Mouse (Mus musculus) right cerebral cortex, postnatal 14 days (tissue): ENCODE measurements around the gene Fam155a.
A peak's percentile ranks its signal among the peaks of the same experiment; 100 is the strongest.

Experiments used
- DNase-seq: peaks from one replicate; pipeline ENCODE4 v3.0.0; 2022

Fam155a gene

GRCm38 (mm10) chr8:9248109-9248821 lies 522.7 kb downstream of the Fam155a start:
- DNase-seq, result no peak

GRCm38 (mm10) chr8:9245994-9246393 lies 525.0 kb downstream of the Fam155a start:
- no peak for DNase-seq

DNA sequence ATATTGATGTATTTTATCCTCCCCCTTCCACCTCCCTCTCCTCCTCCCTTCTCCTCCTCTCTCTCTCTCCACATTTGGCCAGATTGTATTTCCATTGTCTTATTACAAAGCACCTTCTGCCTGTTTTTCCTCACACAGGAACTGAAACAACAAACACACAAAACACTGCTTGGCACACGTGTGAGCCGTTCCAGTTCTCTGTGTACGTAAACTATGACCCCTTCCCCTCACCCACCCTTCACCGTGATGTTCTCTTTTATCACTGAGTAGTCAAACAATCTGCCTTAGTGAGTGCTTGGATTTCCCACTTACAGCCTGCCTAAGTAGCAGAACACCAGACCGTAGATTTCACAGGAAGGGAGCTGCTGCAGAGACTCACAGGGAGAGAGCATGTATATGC lies 530.0 kb downstream of the Fam155a start:
- no peak for DNase-seq

DNA sequence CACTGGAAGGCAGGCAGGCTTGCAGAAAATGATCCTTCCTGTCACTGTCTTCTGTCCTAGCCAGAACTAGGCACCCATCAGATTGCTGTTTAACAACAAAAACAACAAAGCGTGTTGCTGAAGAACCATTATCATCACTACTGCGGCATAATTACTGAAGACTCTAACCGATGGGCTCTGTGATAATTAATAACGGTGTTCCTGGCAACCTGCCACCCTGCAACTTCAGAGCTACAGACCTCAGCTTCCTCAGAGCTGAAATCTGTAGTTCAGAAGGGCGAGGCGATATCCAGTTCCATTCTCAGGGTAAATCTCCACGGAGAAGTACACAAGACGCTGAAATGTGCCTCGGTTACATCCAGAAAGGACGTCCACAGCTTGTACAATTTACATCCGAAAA lies 531.2 kb downstream of the Fam155a start:
- DNase-seq, result no peak

GRCm38 (mm10) chr8:9238974-9239373 lies 532.0 kb downstream of the Fam155a start:
- DNase-seq, result no peak

GRCm38 (mm10) chr8:9233326-9233919 lies 537.5 kb downstream of the Fam155a start:
- DNase-seq, result peak; percentile 99

DNA sequence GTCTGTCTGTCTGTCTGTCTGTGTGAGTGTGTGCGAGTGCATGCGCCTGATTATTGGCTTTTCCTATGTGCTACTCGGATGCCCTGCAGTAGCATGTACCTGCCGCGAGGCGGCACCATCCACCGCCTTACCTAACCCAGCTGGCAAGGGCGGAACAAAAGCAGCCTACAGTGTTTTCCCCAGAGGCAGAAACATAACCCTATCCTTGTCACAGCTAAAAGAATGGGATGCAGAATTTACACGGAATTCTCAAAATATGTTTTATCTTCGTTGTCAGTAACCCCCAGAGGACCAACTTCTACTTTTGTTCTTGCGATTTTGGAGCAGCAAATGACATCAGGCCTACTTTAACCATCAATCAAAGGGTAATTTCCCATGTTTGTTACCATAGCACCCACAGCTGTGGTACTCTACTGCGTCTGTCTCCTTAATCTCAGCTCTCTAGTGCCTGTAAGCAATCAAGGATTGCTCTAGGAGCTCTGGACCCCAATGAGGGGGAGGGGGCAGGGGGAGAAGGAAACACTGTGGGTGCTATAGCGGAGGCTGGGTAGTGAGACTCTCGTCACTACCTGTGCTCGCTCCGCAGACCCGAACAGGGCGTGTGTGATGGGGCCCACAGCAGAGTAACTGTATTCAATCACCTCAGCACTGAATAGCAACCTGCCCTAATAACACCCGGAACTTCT lies 543.0 kb downstream of the Fam155a start:
- peak; percentile 62 for DNase-seq

DNA sequence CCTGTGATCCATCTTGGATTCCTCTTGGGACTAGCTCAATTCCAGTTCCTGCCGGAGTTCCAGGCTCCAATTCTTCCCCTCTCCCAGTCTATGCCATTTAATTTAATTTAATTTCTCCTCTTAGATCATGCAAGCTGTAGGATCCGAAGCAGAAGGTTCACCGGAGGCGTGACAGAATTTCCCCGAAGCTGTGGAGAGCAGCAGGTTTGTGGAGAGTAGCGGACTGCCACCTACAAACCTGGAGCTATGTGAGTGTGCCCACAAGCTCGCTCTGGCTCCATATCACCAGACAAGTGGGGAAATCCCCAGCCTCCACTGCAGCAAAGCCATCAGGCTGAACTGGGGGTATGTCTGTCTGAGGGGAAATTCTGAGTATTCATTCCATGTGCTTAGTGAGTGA lies 544.2 kb downstream of the Fam155a start:
- peak; percentile 40 for DNase-seq

DNA sequence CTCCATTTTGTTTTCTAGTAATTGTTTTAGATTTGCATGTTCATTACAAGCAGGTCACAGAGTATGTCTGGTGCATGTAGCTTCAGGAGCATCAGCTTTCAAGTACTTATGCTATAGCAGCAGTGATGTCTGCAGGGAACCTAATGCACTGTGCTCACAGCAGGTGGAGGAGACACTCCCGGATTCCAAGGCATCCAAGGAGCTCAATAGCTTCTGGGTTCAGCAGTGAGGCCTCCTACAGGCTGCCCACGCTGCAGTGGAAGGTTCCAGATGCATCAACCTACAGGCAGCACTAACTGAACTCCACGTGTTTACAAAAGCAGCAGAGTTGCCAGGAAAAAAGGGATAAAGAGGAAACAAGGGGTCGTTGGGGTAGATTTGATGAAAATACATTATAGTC lies 559.2 kb downstream of the Fam155a start:
- no peak for DNase-seq

DNA sequence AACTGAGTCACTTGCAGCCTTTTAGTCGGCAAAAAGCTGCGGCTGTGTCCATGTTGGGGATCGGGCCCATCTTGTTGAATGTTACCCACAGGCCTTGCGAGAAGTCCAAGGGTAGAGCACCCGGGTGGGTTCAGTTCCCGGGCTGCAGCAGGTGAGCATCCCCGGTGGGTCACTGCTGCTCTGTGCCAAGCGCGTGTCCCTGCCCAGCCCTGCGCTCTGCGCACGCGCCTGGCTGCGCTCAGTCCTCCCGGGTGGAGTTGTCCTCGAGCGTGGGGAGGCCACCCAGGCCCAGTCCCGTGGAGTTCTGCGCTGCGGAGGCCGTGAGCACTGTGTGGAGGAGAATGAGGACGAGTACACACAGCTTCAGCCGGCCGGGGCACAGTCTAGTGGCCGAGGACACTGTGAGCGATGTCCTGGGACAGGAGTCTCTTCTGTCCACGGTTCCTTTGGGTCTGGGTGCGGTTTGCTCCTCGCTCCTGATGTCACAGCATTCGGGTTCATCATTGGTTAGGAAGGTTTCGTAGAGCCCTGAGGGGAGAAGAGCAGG lies 563.4 kb downstream of the Fam155a start:
- no peak for DNase-seq

GRCm38 (mm10) chr8:9204345-9205067 lies 566.5 kb downstream of the Fam155a start:
- DNase-seq, result no peak

- no peak for DNase-seq
Measured at GRCm38 (mm10) chr8:9200099-9200498, 570.9 kb downstream of the Fam155a start.

DNA sequence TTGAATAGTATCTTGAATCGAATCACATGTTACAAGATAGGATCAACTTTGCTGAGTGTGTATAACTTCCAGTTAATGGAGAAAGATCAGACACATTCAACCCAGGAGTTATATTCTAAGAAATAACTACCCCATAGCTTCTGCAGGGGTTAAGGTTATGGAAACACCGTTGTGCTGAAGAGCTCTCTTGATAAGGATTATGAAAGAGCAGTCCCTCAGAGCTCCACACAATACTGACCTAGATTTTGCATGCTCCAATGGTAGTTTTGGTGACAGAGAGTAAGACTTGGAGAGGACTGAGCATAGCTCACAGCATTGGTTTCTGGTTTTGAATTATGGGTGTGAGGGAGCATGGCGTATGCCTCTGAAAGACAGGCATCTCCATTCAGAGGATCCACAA lies 579.3 kb downstream of the Fam155a start:
- no peak for DNase-seq

- DNase-seq, result no peak
Measured at GRCm38 (mm10) chr8:9188616-9189015, 582.3 kb downstream of the Fam155a start.

GRCm38 (mm10) chr8:9185200-9185599 lies 585.8 kb downstream of the Fam155a start:
- no peak for DNase-seq

GRCm38 (mm10) chr8:9182461-9182860 lies 588.5 kb downstream of the Fam155a start:
- DNase-seq, result no peak

DNA sequence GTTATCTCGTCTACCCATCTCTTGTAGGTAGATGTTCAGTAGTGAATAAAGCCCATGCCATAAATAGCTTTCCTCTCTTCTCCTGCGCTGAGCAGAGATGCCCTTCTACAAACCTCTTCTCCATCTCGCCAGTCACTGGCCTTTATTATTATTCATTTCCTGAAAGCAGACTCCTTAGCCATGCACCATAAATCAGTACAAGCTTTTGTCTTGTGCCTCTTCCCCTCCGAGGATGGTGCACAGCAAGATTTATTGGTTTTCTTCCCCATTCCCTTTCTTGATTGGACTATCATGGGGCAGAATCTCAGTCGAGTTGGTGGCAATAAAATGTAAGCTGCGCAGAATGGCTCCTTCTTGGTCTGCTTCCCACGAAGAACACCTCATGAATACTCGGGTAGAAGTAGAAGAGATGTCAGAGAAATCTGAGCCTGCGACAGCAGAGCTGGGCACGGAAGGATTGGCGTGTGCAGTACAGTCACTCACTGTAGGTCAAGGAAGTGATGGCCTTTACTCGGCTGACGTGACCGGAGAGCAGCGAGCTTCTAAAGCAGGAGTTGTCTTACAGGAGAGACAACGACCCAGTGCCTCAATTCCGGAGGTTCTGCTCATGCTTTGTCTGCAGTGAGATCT lies 590.2 kb downstream of the Fam155a start:
- no peak for DNase-seq

- no peak for DNase-seq
Measured at GRCm38 (mm10) chr8:9176974-9177373, 594.0 kb downstream of the Fam155a start.

- DNase-seq, result peak; percentile 81
Measured at GRCm38 (mm10) chr8:9174865-9175565, 595.9 kb downstream of the Fam155a start.

DNA sequence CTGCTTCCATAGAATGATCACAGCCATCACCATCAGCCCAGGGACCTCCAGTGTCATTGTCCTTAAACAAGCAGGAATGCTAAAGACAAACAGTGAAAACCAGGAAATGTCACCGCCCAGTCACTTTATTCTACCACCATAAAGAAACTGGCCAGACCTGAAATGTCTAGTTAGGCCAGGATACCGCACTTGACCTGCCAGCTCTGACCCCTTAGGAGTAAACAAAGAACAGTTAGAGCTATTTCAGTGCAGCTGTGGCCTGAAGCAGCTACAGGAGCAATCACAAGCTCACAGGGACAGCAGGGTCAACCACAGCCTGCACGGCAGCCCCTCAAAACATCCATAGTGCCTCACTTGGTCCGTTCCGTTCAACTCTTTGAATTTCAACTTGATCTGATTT lies 599.1 kb downstream of the Fam155a start:
- DNase-seq, result no peak

DNA sequence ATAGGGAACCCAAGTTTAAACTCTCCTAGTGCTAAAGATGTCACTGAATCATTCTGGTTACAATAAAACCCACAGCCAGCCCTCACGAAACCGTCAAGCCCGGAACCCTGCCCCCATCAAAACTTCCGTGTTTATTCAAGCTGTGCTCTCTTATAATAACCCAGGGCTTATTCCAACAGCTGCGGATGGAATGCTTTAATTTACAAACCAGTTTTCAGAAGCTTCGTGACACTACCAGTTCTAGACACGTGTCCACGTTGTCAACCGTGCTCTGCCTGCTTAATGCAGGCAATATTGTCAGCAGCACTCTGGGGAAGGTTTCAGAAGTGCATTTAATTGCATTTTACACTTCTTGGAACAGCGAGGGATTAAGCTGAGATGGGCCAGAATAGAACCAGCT lies 603.0 kb downstream of the Fam155a start:
- DNase-seq, result no peak

GRCm38 (mm10) chr8:9161606-9162005 lies 609.4 kb downstream of the Fam155a start:
- DNase-seq, result no peak
